Mouse (Mus musculus): Measurements from ENCODE around the gene Dnajc5. TPM values are rescaled to one million over a fixed set of nuclear protein-coding genes. Genes with fewer than 3 reads are reported as not detected.
A peak's percentile ranks its signal among the peaks of the same experiment; 100 is the strongest.

The Dnajc5 gene
- polyA plus RNA-seq, 1 experiment from 2014 or later = 26.4 TPM

GRCm38 (mm10) chr2:181497548-181497875 is 22.8 kb upstream of the Dnajc5 start:
- ATAC-seq (ENCODE audit: low read depth) = peak; percentile 86
- peaks cover 17% of the 10 kb centered on the region for H3K4me1 ChIP-seq (ENCODE audit: control insufficient read depth, low read depth, low read length)
- no peaks in the 10 kb centered on the region for H3K27me3 ChIP-seq (ENCODE audit: control insufficient read depth, insufficient read depth, low read depth, low read length)
- H3K4me3 ChIP-seq (ENCODE audit: low read depth, low read length) = peak overlapping the region; percentile 83
- WGBS (ENCODE audit: insufficient replicate concordance) = under 1% methylated on average over 12 of the region's 12 CpGs
- peaks cover 24% of the 10 kb centered on the region for H3K36me3 ChIP-seq (ENCODE audit: control insufficient read depth, insufficient read depth)
- H3K27ac ChIP-seq (ENCODE audit: low read length) = peak overlapping the region; percentile 100
- no peaks in the 10 kb centered on the region for H3K9me3 ChIP-seq (replicated peaks; ENCODE audit: control insufficient read depth, low read length)
- peak overlapping the region; percentile 90 for H3K4me2 ChIP-seq (ENCODE audit: low read depth, low read length)
- peak overlapping the region; percentile 89 for H3K9ac ChIP-seq (ENCODE audit: low read depth, low read length)

DNA sequence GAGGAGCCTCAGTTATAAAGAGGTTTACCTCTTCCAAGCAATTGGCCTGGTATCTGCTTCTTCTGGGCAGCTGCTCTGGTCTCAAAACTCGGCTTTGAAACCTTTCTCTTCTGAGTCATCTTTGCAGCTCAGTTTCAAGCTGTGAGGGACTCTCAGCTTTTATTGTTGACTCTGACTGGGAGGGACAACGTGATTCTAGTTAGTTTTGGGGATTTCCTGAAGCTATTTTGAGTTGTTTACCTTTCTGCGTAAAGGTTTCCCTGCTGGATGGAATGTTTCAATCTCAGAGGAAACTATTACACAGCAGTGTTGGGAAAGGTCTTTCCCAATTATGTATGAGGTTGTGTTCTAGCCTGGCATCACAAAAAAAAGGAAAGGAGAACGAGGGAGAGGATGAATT is 21.6 kb upstream of the Dnajc5 start:
- H3K27ac ChIP-seq (ENCODE audit: low read length) = no peak overlapping the region
- peak overlapping the region; percentile 90; the same call in 1 of the 2 replicates for H3K4me2 ChIP-seq (ENCODE audit: low read depth, low read length)
- no peak overlapping the region for H3K9ac ChIP-seq (ENCODE audit: low read depth, low read length)
- H3K36me3 ChIP-seq (ENCODE audit: control insufficient read depth, insufficient read depth) = peaks cover 34% of the 10 kb centered on the region
- H3K4me1 ChIP-seq (ENCODE audit: control insufficient read depth, low read depth, low read length) = peaks cover 17% of the 10 kb centered on the region
- H3K27me3 ChIP-seq (ENCODE audit: control insufficient read depth, insufficient read depth, low read depth, low read length) = no peaks in the 10 kb centered on the region
- no peaks in the 10 kb centered on the region for H3K9me3 ChIP-seq (replicated peaks; ENCODE audit: control insufficient read depth, low read length)
- peak overlapping the region; percentile 1; the same call in 1 of the 2 replicates for H3K4me3 ChIP-seq (ENCODE audit: low read depth, low read length)
- WGBS (ENCODE audit: insufficient replicate concordance) = 61% methylated on average over 4 of the region's 4 CpGs
- no peak for ATAC-seq (ENCODE audit: low read depth)

DNA sequence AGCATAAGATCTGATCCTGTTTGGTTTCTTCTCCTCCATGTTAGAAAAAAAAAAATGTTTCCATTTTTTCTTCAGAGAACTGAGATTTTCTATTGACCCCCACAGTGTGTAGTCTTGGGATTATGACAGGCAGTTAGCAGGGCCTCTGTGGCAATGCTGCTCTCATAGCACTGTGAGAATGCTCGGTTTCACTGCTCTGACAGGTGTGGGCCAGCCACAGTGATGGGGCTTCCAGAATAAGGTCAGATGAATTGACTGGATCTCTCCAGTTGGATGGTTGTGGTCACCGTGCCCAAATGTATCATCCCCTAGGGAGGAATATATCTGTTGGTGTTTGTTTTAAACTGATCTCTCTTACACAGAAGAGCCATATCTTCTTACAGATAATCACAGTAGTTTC is 11.1 kb upstream of the Dnajc5 start:
- Histone ChIP-seq H3K27me3 (ENCODE audit: control insufficient read depth, insufficient read depth, low read depth, low read length) (no peaks in the 10 kb centered on the region), H3K4me1 (ENCODE audit: control insufficient read depth, low read depth, low read length) (no peaks in the 10 kb centered on the region), H3K4me3 (ENCODE audit: low read depth, low read length) (no peak overlapping the region), H3K9me3 (replicated peaks; ENCODE audit: control insufficient read depth, low read length) (no peaks in the 10 kb centered on the region), H3K4me2 (ENCODE audit: low read depth, low read length) (no peak overlapping the region), H3K9ac (ENCODE audit: low read depth, low read length) (no peak overlapping the region), H3K36me3 (ENCODE audit: control insufficient read depth, insufficient read depth) (peaks cover 50% of the 10 kb centered on the region), H3K27ac (ENCODE audit: low read length) (no peak overlapping the region)
- ATAC-seq (ENCODE audit: low read depth) = no peak
- 82% methylated on average over 2 of the region's 2 CpGs for WGBS (ENCODE audit: insufficient replicate concordance)

DNA sequence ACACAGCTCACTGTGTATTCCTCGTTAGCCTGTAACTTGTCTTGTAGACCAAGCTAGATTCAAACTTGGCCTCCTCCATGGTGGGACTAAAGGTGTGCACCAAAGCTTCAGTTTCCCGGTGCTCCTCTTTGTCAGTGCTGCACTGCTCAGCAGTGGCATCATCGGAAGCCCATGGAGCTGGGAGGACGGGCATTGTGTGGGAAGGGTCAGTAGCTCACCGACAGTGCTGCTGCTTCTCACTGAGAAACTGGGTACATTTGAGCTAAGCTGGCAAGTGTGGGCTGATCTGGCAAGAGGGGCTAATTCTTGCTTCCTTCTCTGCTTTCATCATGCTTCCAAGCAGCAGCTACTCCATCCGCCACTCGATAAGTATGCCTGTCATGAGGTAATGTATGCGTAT is 9.1 kb upstream of the Dnajc5 start:
- H3K9me3 ChIP-seq (replicated peaks; ENCODE audit: control insufficient read depth, low read length) = no peaks in the 10 kb centered on the region
- no peak for ATAC-seq (ENCODE audit: low read depth)
- no peak overlapping the region for H3K27ac ChIP-seq (ENCODE audit: low read length)
- peaks cover 56% of the 10 kb centered on the region for H3K36me3 ChIP-seq (ENCODE audit: control insufficient read depth, insufficient read depth)
- H3K27me3 ChIP-seq (ENCODE audit: control insufficient read depth, insufficient read depth, low read depth, low read length) = no peaks in the 10 kb centered on the region
- no peaks in the 10 kb centered on the region for H3K4me1 ChIP-seq (ENCODE audit: control insufficient read depth, low read depth, low read length)
- no peak overlapping the region for H3K4me2 ChIP-seq (ENCODE audit: low read depth, low read length)
- no peak overlapping the region for H3K4me3 ChIP-seq (ENCODE audit: low read depth, low read length)
- H3K9ac ChIP-seq (ENCODE audit: low read depth, low read length) = no peak overlapping the region
- WGBS (ENCODE audit: insufficient replicate concordance) = 86% methylated on average over 8 of the region's 8 CpGs

DNA sequence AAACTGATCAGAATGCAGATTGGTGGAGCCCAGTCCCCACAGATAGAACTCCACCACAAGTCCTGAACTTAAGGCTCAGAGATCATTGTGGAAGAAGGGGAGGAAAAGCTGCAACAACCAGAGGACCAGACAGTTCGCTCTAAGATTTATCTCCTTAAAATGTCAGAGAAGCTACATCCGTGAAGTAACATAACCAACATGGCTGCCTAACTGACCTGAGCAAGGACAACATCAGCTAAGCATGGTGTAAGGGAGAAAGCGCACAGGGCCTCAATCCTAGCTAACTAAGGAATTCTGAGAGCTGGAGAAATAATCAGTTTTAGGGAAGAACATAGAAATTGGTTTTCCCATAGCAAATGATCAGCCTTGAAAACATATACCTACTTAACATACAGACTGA is 1.1 kb upstream of the Dnajc5 start:
- Histone ChIP-seq H3K4me3 (ENCODE audit: low read depth, low read length) (peak overlapping the region; percentile 95), H3K4me2 (ENCODE audit: low read depth, low read length) (peak overlapping the region; percentile 85), H3K9ac (ENCODE audit: low read depth, low read length) (peak overlapping the region; percentile 96), H3K4me1 (ENCODE audit: control insufficient read depth, low read depth, low read length) (peaks cover 31% of the 10 kb centered on the region), H3K9me3 (replicated peaks; ENCODE audit: control insufficient read depth, low read length) (no peaks in the 10 kb centered on the region), H3K27ac (ENCODE audit: low read length) (peak overlapping the region; percentile 99), H3K36me3 (ENCODE audit: control insufficient read depth, insufficient read depth) (peaks cover 24% of the 10 kb centered on the region), H3K27me3 (ENCODE audit: control insufficient read depth, insufficient read depth, low read depth, low read length) (no peaks in the 10 kb centered on the region)
- 69% methylated on average over 3 of the region's 3 CpGs for WGBS (ENCODE audit: insufficient replicate concordance)
- no peak for ATAC-seq (ENCODE audit: low read depth)

DNA sequence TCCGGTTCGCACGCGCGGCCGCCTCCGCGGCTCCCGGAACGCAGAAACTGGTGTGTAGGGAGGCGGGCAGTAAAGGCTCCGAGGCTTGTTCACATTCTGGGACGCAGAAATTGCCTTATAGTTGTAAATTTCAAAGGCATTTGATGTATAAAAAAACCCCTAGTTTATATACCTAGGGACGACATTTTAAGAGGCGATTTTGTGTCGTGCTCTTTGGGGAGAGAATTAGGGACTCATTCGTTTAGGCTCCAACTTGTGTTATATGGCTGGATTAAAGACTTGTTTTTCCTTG is 597 bp downstream of the Dnajc5 start:
- Histone ChIP-seq H3K9me3 (replicated peaks; ENCODE audit: control insufficient read depth, low read length) (no peaks in the 10 kb centered on the region), H3K36me3 (ENCODE audit: control insufficient read depth, insufficient read depth) (peaks cover 16% of the 10 kb centered on the region), H3K27ac (ENCODE audit: low read length) (peak overlapping the region; percentile 99), H3K4me2 (ENCODE audit: low read depth, low read length) (peak overlapping the region; percentile 85), H3K4me3 (ENCODE audit: low read depth, low read length) (peak overlapping the region; percentile 95), H3K27me3 (ENCODE audit: control insufficient read depth, insufficient read depth, low read depth, low read length) (no peaks in the 10 kb centered on the region), H3K9ac (ENCODE audit: low read depth, low read length) (peak overlapping the region; percentile 96), H3K4me1 (ENCODE audit: control insufficient read depth, low read depth, low read length) (peaks cover 31% of the 10 kb centered on the region)
- 0% methylated on average over 17 of the region's 17 CpGs for WGBS (ENCODE audit: insufficient replicate concordance)
- ATAC-seq (ENCODE audit: low read depth) = no peak

DNA sequence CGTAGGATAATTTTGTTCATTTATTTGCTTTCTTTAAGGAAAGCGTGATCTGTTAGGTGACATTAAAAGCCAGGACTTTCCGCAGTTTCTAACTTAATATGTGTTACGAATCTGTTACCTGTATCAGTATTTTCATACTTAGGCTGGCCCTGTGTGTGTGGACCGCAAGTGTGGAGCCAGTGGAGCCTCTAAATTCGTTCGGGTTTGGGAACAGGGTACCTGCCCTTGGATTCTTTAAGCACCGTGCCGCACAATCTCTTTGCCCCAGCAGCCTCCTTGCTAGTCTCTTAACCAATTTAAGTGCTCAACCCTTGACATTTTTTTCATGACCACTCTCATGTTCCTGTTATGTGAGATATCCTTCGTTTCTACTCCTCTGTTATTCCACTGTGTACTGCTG is 1.2 kb downstream of the Dnajc5 start:
- Histone ChIP-seq H3K9ac (ENCODE audit: low read depth, low read length) (peak overlapping the region; percentile 96), H3K4me2 (ENCODE audit: low read depth, low read length) (peak overlapping the region; percentile 85), H3K4me1 (ENCODE audit: control insufficient read depth, low read depth, low read length) (peaks cover 31% of the 10 kb centered on the region), H3K4me3 (ENCODE audit: low read depth, low read length) (peak overlapping the region; percentile 95), H3K36me3 (ENCODE audit: control insufficient read depth, insufficient read depth) (peaks cover 10% of the 10 kb centered on the region), H3K27ac (ENCODE audit: low read length) (no peak overlapping the region), H3K9me3 (replicated peaks; ENCODE audit: control insufficient read depth, low read length) (no peaks in the 10 kb centered on the region), H3K27me3 (ENCODE audit: control insufficient read depth, insufficient read depth, low read depth, low read length) (no peaks in the 10 kb centered on the region)
- ATAC-seq (ENCODE audit: low read depth) = no peak
- WGBS (ENCODE audit: insufficient replicate concordance) = 32% methylated on average over 10 of the region's 10 CpGs

DNA sequence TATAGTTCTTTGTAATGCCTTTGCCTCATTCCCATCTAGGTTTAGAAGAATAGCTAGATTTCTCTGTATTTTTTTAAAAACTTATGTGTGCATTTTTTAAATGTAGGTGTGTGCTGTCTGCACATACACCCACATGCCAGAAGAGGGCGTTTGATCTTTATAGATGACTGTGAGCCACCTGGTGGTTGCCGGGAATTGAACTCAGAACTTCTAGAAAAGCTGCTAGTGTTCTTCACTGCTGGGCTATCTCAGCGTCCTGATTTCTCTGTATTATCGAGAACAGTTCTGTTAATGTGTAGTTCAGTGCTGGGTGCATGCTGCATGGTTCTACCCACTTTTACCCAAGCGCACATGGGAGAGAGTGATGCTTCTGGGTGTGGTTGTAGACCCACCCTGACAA is 2.5 kb downstream of the Dnajc5 start:
- peaks cover 31% of the 10 kb centered on the region for H3K4me1 ChIP-seq (ENCODE audit: control insufficient read depth, low read depth, low read length)
- H3K9me3 ChIP-seq (replicated peaks; ENCODE audit: control insufficient read depth, low read length) = no peaks in the 10 kb centered on the region
- no peak overlapping the region; the same call in 1 of the 2 replicates for H3K4me3 ChIP-seq (ENCODE audit: low read depth, low read length)
- H3K27ac ChIP-seq (ENCODE audit: low read length) = peak overlapping the region; percentile 10
- H3K9ac ChIP-seq (ENCODE audit: low read depth, low read length) = no peak overlapping the region
- no peaks in the 10 kb centered on the region; the same call in 1 of the 2 replicates for H3K36me3 ChIP-seq (ENCODE audit: control insufficient read depth, insufficient read depth)
- ATAC-seq (ENCODE audit: low read depth) = no peak
- 39% methylated on average over 5 of the region's 5 CpGs for WGBS (ENCODE audit: insufficient replicate concordance)
- no peaks in the 10 kb centered on the region for H3K27me3 ChIP-seq (ENCODE audit: control insufficient read depth, insufficient read depth, low read depth, low read length)
- peak overlapping the region; percentile 85 for H3K4me2 ChIP-seq (ENCODE audit: low read depth, low read length)

GRCm38 (mm10) chr2:181525526-181525925 is 5.2 kb downstream of the Dnajc5 start:
- H3K4me1 ChIP-seq (ENCODE audit: control insufficient read depth, low read depth, low read length) = peaks cover 22% of the 10 kb centered on the region
- no peak for ATAC-seq (ENCODE audit: low read depth)
- H3K9ac ChIP-seq (ENCODE audit: low read depth, low read length) = no peak overlapping the region
- H3K4me3 ChIP-seq (ENCODE audit: low read depth, low read length) = no peak overlapping the region
- no peaks in the 10 kb centered on the region for H3K27me3 ChIP-seq (ENCODE audit: control insufficient read depth, insufficient read depth, low read depth, low read length)
- 72% methylated on average over 5 of the region's 5 CpGs for WGBS (ENCODE audit: insufficient replicate concordance)
- H3K4me2 ChIP-seq (ENCODE audit: low read depth, low read length) = no peak overlapping the region
- H3K9me3 ChIP-seq (replicated peaks; ENCODE audit: control insufficient read depth, low read length) = no peaks in the 10 kb centered on the region
- H3K27ac ChIP-seq (ENCODE audit: low read length) = no peak overlapping the region
- H3K36me3 ChIP-seq (ENCODE audit: control insufficient read depth, insufficient read depth) = peaks cover 4% of the 10 kb centered on the region; the same call in 1 of the 2 replicates

Data from liver, embryonic 16.5 days (tissue).